ENCODE assay signal across 8 mouse cellular contexts in genomic region chr13:9276856-9277620, GRCm38 (mm10). TPM values are rescaled to one million over a fixed set of nuclear protein-coding genes. Genes with fewer than 3 reads are reported as not detected.
A peak's percentile ranks its signal among the peaks of the same experiment; 100 is the strongest.
DNase-seq lines count a peak whose midpoint lies in the region; ATAC-seq lines count a peak whose summit lies in the region.

No protein-coding gene starts in this region.

- H3K27ac ChIP-seq in forebrain, embryonic 13.5 days, result peak overlapping the region; percentile 99

- intact Hi-C loops in heart, postnatal 10 days (cut with DNase I), result loop anchor here (2.0 to 5.0 kb wide), 3 partner anchors 75 to 190 kb away; no protein-coding TSS in a partner anchor

- H3K4me3 ChIP-seq in forebrain, embryonic 13.5 days, result peak overlapping the region; percentile 94

- peak; percentile 30 for DNase-seq in ES-CJ7 (ENCODE audit: low read depth, low spot score)
- DNase-seq in brain, adult 2 months (ENCODE audit: low read depth, low spot score), result peak; percentile 69
- peak; percentile 68 to 71 for DNase-seq in heart, postnatal 10 days
- peak; percentile 44 to 69 for DNase-seq in layer of hippocampus, postnatal 25 days (ENCODE audit: extremely low spot score in 1 of 2, low spot score in 1 of 2)
- peak; percentile 44 for DNase-seq in lung, postnatal 14 days
- DNase-seq in retina, embryonic 14.5 days (ENCODE audit: low spot score), result peak; percentile 68
- no peak for DNase-seq in natural killer cell, adult 2 months (ENCODE audit: low spot score in 2 of 2)

- peak; percentile 76 for ATAC-seq in forebrain, embryonic 13.5 days

- H3K9ac ChIP-seq in forebrain, embryonic 13.5 days, result peak overlapping the region; percentile 95

- WGBS in forebrain, embryonic 13.5 days, result 2% methylated on average over 54 of the region's 75 CpGs

- H3K36me3 ChIP-seq in forebrain, embryonic 13.5 days (ENCODE audit: poor library complexity, severe bottlenecking), result no peaks in the 10 kb centered on the region

- H3K27me3 ChIP-seq in forebrain, embryonic 13.5 days, result no peaks in the 10 kb centered on the region

- peak overlapping the region; percentile 66 for H3K4me2 ChIP-seq in forebrain, embryonic 13.5 days

- no peaks in the 10 kb centered on the region for H3K9me3 ChIP-seq in forebrain, embryonic 13.5 days (replicated peaks)

- peaks cover 30% of the 10 kb centered on the region for H3K4me1 ChIP-seq in forebrain, embryonic 13.5 days

RNA-seq across cellular contexts. Expression of gene Dip2c, which starts 0.7 kb away (rescaled TPM):
- polyA plus RNA-seq in forebrain, embryonic 13.5 days (2015; fragmentation: Nextera tagmentation; extraction: Ambion mirVana), result 7.2 and 8.7 TPM in 2 replicates
- 10 to 100 TPM; 53.8 to 62.2 TPM for total RNA-seq in heart, postnatal 10 days (2021)
- total RNA-seq in layer of hippocampus, postnatal 25 days (2021), result 10 to 100 TPM; 69.8 to 70.3 TPM

Comparison
In these comparisons a context has a peak if more than half of its experiments do, and no peak if none do; other contexts are left out.
1. DNase-seq: peak in ES-CJ7 (single experiment), brain, adult 2 months (single experiment), heart, postnatal 10 days (2 of 2), layer of hippocampus, postnatal 25 days (2 of 2), lung, postnatal 14 days (single experiment) and retina, embryonic 14.5 days (single experiment); none in natural killer cell, adult 2 months (0 of 2).